Mouse (Mus musculus) brain, embryonic 14.5 days (tissue): ENCODE measurements around the gene Gm28053.

Experiments used
- CTCF ChIP-seq: fragments of 200-500 bp; IDR thresholded peaks from 2 replicates; pipeline ENCODE4 v1.5.1; 2012; ENCODE audit warnings: inconsistent platforms, mild to moderate bottlenecking, moderate library complexity, borderline replicate concordance; ENCODE audit not compliant: insufficient read depth, insufficient read length; ENCODE audit errors: extremely low read depth
- POLR2A ChIP-seq: fragments of 200-500 bp; IDR thresholded peaks from 2 replicates; pipeline ENCODE4 v1.6.1; 2012; ENCODE audit warnings: mild to moderate bottlenecking, inconsistent platforms, borderline replicate concordance; ENCODE audit not compliant: poor library complexity, insufficient read depth, insufficient read length, severe bottlenecking; ENCODE audit errors: extremely low read depth

DNA sequence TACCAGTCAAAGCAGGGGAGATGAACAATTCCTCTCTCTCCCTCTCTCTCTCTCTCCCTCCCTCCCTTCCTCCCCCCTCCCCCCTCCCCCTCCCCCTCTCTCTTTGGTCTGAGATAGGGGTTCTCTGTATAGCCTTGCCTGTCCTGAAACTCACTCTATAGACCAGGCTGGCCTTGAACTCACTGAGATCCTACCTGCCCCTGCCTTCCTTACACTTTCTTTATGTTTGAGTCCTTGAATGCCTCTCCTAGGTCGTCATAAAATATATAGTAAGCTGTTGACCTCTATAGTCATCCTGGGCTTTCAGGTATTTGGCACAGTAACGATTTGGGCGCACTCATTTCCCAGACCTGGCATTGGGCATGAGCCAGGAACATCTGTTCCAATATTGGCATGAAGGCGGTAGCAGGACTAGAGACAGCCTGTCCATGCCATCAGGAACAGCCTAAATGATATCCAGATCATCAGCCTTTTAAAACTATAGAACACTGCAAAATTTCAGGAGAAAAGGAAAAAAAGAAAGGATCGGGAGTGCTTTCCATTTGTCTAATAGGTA, 41.5 kb upstream of the Gm28053 start:
- TF ChIP-seq POLR2A (no peak), CTCF (no peak)
